Mouse (Mus musculus) right cerebral cortex, postnatal 10 days (tissue): ENCODE results near the gene Olfr1423.
A peak's percentile ranks its signal among the peaks of the same experiment; 100 is the strongest.
"Not testable (repeated sequence)": the region's sequence is repeated elsewhere in the genome, so short reads cannot be mapped to it uniquely, and the experiment has no call there.

Experiments
- DNase-seq, 2 experiments: peaks; one replicate each; pipeline ENCODE4 v3.0.0; 2021; ENCODE audit warnings: low spot score in 2 of 2

Olfr1423 gene

DNA sequence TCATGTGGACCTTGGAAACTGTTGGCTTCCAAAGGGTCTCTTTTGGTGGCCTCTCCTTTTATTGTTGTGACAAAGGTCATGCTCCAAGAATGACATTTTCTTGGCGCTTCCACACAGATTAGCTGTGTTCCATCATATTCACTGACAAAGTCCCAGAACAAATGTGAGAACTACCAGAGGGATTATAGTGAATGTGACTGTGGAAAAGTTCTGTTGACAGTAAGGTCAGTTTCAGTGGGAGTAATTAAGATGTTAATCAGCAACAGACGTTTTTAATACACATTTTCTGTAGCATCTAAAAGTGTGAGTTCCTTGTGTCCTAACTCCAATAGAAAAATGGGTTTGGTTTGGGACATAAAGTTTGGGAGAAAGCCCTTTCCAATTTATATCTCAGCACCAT is at the start of gene Olfr1423:
Olfr1423 (minus strand) TSS at position 101 of the 400 bp plus-strand sequence.
- DNase-seq = no peak

DNA sequence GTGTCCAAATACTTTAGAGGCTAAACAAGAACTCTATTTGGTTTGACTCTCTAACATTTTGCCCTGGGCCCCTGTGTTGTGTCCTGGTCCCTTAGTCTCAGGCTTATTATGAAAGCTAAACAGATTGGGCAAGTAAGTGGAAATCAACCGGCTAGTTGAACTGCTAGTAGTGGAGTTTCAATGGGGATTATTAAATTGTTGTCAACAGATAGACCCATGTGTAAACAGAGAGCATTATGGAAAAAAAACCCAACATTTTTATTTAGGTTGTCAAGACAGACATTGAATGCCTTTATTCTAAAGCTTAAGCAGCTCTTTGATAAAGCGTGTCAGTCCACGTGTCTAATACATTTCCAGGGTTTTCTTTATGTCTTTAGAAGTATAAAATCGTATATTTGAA is 36.5 kb upstream of the Olfr1423 start, which contains the start of gene Olfr1425:
Olfr1425 (minus strand) TSS at position 101 of the 400 bp plus-strand sequence.
- not testable (repeated sequence) for DNase-seq

GRCm38 (mm10) chr19:12069546-12069945 is 28.4 kb upstream of the Olfr1423 start:
- DNase-seq = not testable (repeated sequence)

DNA sequence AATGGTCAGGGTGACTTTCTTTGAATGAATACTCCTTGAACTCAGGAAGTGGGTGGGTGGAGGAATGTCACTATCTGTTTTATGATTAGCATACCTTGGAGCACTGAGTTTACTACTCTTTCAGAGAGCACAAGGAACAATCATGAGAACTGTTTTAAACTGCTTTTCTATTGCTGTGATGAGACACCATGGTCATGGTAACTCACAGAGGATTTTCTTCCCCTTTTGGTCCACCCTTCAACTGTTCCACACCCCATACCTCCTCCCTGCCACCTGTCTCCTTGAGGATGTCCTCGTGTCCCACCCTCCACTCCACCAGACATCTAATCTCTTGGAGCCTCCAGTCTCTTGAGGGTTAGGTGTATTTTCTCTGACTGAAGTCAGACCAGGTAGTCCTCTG is 26.7 kb upstream of the Olfr1423 start:
- not testable (repeated sequence) for DNase-seq

- DNase-seq = not testable (repeated sequence)
These were observed 21.5 kb upstream of the Olfr1423 start, which contains the start of gene Olfr1424 for GRCm38 (mm10) chr19:12062582-12062981. TSS of gene Olfr1424 (minus strand) at chr19:12062682.

- no peak for DNase-seq
These were observed 2.0 kb upstream of the Olfr1423 start for GRCm38 (mm10) chr19:12043163-12043562.

DNA sequence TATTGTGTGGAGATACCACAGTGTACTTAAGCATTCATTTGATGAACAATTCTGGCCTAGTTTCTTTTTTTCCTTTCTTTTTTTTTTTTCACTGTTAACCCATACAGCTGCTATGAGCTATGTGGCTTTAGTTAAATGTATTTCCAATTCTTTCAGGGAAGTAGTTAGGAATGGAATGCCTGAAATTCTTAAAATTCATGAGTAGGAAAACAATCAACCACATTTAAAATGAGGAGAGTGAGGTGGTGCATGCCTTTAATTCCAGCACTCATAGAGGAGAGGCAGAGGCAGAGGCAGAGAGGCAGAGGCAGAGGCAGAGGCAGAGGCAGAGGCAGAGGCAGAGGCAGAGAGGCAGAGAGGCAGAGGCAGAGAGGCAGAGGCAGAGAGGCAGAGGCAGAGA is 3.4 kb downstream of the Olfr1423 start:
- no peak for DNase-seq

DNA sequence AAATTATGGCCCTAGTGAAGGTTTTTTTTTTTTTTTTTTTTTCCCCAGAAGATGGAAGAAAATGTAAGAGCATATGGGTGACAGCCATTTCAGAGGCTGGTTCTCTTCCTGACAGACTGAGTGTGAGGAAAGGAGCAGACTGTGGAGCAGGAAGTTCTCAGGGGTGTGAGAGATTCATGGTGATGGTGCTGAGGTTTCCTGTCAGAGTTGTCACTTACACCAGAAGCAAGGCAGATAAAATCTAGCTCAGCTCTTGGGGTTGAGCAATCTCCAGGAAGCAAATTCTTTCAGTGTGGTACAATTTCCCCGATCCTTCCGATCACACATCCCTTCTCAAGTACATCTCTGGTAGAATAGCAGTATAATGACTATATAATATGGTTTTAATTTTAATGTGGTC is 14.5 kb downstream of the Olfr1423 start:
- DNase-seq = peak in 1 of 2 experiments; percentile 30

GRCm38 (mm10) chr19:12025333-12025732 is 15.8 kb downstream of the Olfr1423 start:
- no peak for DNase-seq

DNA sequence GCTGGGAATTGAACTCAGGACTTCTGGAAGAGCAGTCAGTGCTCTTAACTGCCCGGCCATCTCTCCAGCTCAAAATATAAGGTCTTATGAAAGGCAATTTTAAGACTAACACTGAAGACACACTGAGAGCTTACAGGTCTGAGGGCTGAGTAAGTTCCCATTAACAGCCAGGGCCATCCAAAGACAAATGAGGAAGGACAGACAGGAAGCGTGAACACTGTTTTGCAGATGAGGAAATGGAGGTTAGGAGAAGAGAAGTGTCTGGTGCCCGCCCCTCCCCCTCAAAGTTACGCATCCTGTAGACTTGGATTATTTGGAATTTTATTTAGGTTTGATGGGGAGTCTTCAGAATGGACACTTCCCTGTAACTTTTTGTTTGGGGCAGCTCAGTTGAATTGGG is 17.0 kb downstream of the Olfr1423 start:
- DNase-seq = peak in 1 of 2 experiments; percentile 35

GRCm38 (mm10) chr19:12016192-12016591 is 24.9 kb downstream of the Olfr1423 start:
- DNase-seq = no peak

DNA sequence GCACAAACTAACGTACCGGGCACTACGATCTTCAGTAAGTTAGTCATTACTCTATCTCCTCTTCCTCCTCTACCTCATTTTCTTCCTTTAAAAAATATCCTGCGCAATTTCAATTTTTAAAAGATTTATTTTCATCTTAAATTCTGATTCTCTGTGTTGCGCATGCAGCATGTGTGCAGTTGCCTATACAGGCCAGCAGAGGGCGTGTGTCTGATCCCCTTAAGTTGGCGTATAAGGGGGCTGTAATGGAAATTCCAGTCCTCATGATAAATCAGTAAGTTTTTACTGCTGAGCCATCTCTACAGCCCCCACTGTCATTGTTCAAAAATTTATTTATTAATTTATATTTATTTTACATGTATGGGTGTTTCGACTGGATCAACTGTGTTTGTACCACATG is 25.4 kb downstream of the Olfr1423 start:
- DNase-seq = no peak

GRCm38 (mm10) chr19:12013228-12013627 is 27.9 kb downstream of the Olfr1423 start:
- DNase-seq = peak; percentile 68 to 80

DNA sequence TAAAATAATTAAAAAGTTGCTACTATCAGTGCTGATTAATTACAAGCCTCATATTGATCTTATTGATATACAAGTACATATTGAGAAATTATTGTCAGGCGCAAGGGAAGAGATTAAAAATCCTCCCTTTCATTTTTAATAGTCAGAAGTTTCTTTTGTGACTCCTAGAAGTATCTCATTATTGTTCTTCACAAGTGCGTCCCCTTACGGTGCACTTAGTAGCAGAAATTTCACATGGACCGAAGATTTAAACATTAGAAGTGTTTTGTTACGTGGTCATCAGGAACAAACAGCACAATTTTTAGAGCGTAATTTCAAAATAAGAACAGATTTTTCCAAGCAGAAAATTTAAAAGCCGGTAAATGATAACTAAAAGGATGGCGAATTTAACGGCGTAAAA is 28.5 kb downstream of the Olfr1423 start:
- DNase-seq = no peak

- peak; percentile 92 to 93 for DNase-seq
These were observed 29.3 kb downstream of the Olfr1423 start for GRCm38 (mm10) chr19:12011560-12012556.

- DNase-seq = peak; percentile 86 to 89
These were observed 30.1 kb downstream of the Olfr1423 start for GRCm38 (mm10) chr19:12010916-12011559.

DNA sequence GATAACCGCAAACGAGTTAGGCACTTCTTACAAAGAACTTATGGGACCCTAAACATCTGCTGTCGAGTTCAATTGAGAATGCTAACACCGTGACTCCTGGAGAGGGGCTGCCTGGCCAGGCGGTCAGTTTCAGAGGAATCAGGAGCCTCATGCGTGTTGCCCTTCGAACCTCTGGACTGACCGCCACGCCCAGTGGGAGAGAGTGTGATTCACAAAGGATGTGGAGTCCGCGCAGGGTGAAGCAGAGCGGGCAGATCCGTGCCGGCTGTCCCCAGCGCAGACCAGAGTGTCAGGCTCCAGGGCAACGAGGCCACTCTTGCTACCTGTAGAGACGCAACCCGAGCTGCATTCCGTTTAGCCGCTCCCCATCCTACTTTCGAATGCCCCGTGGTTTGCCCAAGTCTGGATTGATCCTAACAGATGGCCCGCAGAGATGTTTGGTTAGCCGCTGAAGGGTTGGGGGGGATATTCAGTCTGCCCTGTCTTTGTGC is 30.8 kb downstream of the Olfr1423 start:
- DNase-seq = peak; percentile 68 to 74

- DNase-seq = peak; percentile 79 to 81
These were observed 31.4 kb downstream of the Olfr1423 start for GRCm38 (mm10) chr19:12009501-12010280.

DNA sequence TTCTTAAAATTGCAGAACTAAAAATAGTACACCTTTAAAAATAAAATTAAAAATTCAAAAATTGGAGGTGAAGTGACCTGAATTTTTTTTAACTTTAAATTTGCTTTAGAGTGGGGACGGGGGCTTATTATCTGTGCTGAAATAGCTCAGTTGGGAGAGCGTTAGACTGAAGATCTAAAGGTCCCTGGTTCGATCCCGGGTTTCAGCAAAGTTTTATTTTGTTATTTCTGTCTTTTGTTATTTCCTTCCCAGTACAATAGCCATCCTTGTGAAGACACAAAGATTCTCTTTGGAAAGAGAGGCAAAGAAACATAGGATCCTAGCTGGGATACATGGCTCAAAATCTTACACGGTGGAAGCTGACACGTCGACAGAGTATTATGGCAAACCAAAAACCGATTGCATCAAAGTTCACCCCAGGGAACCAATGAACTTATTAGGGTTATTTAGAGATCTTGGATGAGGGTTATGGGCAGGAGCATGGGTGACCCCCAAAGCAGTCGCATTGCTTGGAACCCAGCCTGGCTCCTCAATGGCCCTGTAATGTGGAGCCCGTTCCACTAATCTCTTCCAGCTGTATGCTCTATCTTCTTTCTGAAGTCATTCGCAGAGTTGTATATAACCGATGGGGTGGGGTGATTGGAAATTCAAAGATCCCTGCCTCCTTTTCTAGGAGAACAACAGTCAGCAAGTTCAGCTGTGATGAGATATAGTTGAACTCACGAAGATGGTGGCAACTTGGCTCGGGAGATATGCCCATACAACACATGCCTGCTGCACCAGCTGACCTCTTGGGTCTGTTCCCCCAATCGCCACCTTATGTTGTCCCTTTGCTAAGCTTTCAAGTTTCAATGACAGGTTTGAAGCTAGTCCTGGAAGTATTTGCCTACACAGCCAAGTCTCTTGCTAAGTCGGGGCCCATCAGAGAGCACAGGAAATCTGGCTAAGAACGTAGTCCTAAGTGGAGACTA is 32.4 kb downstream of the Olfr1423 start:
- DNase-seq = peak in 1 of 2 experiments; percentile 36
